Mouse (Mus musculus): ENCODE measurements around the gene Adamts6. TPM values are rescaled to one million over a fixed set of nuclear protein-coding genes. Genes with fewer than 3 reads are reported as not detected.

The Adamts6 gene
- total RNA-seq (2021) = 1 to 10 TPM; 1.1 to 1.7 TPM
- long read RNA-seq, experiment 1 = 0 reads
- long read RNA-seq, experiment 2 = 0 reads

GRCm38 (mm10) chr13:104287366-104288225 lies at the start of gene Adamts6:
TSS of gene Adamts6 (plus strand) at chr13:104287835.
- DNase-seq (ENCODE audit: low spot score) = peak; percentile 8

DNA sequence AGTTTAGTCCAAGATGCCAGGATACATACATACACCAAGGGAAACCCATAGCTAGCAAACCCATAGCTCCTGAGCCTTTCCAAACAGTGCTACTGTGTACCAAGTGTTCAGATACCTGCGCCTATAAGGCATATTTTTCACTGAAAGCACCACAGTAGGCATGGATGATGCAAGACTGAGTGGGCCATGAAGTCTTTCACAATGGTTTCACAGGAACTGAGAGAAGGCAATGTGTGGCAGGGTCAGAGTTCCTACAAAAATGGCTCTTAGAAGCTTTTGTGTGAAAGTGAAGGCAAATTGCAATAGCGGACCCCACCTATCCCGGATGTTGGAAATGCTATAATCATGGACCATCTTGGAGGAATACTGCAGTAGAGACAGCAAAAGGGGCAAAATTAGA lies 28.6 kb upstream of the Adamts6 start:
- no peak for DNase-seq (ENCODE audit: low spot score)

- DNase-seq (ENCODE audit: low spot score) = peak; percentile 16
These were observed 2.6 kb upstream of the Adamts6 start for GRCm38 (mm10) chr13:104285031-104285431.

- peak; percentile 25 for DNase-seq (ENCODE audit: low spot score)
These were observed 1.8 kb upstream of the Adamts6 start for GRCm38 (mm10) chr13:104285737-104286311.

GRCm38 (mm10) chr13:104286336-104286735 lies 1.3 kb upstream of the Adamts6 start:
- DNase-seq (ENCODE audit: low spot score) = peak; percentile 5

DNA sequence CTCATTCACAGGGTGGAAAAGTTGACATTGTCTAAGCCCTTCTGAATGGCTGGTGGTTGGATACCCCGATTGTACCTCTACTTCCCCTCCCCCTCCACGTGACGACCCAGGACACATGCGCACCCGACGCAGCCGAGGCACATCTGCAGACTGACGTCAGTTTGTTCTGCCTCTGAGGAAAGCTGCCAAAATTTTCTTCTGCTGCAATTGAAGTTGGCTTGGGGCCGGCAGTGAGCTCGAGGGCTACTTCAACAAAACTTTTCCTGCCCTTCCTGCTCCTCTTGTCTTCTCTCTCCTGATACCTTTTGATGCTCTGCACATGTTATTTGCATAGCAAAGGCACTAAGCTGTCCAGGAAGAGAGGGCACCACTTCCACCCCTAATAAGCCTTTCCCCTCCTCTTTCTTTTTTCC lies 732 bp upstream of the Adamts6 start:
- peak; percentile 95 for DNase-seq (ENCODE audit: low spot score)

DNA sequence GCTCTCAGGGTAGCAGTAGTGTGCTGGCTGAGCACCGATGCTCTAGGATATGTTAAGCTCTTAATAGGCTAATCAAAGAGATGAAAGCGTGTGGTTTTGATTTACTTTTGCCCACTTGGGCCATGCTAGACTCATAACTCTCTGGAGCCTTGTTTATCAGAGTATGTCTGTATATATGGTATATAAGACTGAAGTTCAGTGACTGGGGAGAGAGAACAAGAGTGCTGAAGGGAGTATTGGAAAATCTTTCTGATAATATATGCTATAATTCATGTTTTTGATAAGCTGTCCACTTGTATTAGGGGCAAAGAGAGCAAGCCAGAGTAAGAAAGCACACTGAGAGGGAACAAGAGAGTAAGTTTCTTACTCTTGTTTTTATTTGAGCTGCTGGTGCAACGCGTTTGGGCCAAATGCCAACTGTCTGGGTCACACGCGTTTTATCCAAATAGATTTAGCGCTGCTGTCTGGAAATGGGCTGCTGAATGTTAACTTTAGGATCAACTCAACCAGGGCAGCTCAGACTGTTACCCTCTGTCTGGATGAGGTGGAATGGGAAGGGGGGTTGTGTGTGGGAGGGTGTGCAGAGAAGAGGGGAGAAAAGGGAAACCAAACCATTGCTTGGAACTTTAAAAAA lies 708 bp downstream of the Adamts6 start:
- DNase-seq (ENCODE audit: low spot score) = peak; percentile 72

GRCm38 (mm10) chr13:104289176-104289575 lies 1.5 kb downstream of the Adamts6 start:
- no peak for DNase-seq (ENCODE audit: low spot score)

DNA sequence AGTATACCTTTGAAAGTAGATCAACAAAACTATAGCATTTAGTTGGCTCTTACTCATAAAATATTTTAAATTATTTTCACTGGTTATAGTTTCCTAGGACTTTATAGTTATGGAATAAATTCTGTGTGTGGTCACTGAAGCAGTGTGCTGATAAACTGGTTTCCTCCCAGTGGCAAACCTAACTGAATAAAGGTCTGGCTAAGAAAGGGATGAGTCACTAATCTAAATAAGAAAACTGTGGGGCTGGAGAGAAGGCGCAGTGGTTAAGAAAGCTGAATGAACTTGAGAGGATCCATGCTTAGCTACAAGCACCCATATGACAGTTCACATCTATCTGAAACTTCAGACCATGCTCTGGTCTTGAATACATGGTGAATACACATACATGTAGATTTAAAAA lies 7.8 kb downstream of the Adamts6 start:
- no peak for DNase-seq (ENCODE audit: low spot score)

DNA sequence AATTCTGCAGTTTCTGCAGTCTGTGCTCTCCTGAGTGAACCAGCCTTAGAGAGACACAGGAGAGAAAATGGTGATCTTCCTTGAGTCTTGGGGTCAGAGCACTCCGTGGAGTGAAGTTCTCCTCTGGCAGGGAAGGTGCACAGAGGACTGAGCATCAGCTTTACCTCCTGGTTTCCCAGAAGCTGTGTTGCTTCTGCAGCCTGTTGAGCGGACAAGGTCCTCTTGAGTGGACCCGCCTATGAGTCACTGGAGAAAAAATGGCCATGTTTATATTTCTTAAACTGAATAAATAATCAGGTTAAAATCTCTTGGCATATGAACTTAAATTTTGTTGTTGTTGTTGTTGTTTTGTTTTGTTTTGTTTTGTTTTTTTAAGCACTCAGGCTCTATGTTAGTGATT lies 41.7 kb downstream of the Adamts6 start:
- DNase-seq (ENCODE audit: low spot score) = no peak

DNA sequence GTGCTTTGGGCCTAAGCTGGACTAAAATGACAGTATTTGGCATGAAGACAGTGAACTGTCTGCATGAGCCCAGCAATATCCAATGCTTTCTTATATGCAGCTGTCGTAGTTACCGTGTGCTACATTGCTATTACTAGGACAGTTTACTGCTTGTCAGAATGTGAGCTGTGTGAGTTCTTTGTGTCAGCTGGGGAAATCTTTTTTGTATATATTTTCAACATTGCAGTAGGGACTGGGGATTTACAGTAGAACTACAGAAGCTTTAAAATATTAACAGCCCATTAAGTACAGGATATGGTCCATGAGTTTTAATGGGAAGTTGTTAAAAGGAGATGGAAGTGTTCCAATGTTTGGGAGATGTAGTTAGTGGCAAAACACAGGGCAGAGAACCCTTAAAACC lies 42.1 kb downstream of the Adamts6 start:
- no peak for DNase-seq (ENCODE audit: low spot score)

- no peak for DNase-seq (ENCODE audit: low spot score)
These were observed 65.0 kb downstream of the Adamts6 start for GRCm38 (mm10) chr13:104352590-104352989.

DNA sequence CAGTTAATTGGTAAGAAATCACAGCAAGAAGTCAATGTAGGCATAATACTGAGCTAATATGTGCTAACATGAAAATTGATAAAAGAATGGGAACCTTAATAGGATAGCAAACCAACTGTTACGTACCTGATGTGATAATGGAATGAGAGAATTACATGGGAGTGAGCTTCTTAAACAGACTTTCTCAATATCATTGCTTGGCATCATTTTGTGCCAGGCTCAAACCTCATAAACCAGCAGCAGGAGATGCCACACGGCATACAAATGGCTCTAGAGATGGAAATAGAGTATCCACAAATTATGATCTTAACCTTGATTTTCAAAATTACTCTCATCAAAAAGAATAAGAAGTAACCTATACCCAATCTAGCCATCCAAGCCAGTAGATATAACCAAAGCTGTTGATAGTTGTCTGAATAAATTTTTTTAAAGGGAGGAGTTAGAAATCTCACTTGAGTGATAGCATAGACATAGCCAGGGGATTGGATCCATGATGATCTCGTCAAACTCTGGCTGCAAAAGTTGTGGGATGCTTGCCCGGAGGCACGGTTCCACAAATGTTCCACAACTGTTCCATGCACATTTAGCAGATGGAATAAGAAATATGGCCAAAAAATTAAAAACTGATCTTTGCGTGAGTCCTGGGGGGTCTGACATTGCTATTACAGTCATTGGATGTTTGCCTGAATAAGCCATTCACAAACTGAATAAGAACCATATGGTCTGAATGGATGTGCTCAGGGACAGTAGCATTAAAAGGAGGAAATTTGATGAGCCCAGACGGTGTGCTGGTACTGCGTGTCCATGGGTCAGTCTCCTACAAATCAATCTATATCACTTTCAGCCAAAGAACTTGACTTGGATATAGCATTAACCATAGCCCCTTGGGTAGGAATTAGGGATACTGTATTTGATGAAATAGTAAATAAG lies 106.1 kb downstream of the Adamts6 start:
- DNase-seq (ENCODE audit: low spot score) = peak; percentile 10

GRCm38 (mm10) chr13:104397814-104398213 lies 110.2 kb downstream of the Adamts6 start:
- DNase-seq (ENCODE audit: low spot score) = no peak

DNA sequence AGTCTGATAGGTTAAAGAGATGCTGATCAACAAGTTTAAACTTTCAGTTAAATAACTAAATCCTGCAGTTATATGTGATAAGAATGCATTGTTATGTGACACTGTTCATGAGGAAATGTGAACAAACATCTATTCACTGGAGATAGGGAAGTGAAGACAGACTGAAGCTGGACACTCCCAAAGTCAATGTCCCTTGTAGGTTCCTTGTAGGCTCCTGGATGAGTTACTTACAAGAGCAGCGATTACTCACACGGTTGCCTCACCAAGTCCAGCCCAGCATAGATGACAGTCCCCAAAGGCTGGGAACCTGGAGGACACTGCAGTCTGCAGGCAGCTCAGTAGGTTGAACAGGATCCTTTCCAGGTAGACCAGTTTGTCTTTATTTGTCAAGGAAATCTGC lies 145.1 kb downstream of the Adamts6 start:
- DNase-seq (ENCODE audit: low spot score) = no peak

- no peak for DNase-seq (ENCODE audit: low spot score)
These were observed 154.9 kb downstream of the Adamts6 start for GRCm38 (mm10) chr13:104442559-104442958.

- no peak for DNase-seq (ENCODE audit: low spot score)
These were observed 157.8 kb downstream of the Adamts6 start for GRCm38 (mm10) chr13:104445437-104445836.

DNA sequence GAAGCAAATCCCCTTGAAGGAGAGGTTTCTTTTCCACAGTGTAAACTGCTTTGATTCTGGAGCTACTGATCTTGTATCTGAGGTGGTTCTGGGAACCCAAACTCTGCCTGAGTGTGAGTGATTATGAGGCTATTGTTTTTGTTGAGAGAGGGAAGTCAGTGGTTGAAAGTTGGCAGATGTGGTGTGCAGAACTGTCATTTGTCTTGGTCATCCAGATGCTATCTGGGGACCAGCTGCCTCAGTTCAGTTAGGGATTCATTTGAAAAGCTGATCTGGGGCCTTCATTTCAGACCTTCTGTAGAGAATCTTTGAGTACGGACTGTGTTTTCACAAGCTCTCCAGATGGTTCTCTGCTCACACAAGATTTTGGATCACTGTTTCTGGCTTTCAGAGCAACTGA lies 159.3 kb downstream of the Adamts6 start:
- DNase-seq (ENCODE audit: low spot score) = no peak

GRCm38 (mm10) chr13:104447470-104447869 lies 159.8 kb downstream of the Adamts6 start:
- no peak for DNase-seq (ENCODE audit: low spot score)

DNA sequence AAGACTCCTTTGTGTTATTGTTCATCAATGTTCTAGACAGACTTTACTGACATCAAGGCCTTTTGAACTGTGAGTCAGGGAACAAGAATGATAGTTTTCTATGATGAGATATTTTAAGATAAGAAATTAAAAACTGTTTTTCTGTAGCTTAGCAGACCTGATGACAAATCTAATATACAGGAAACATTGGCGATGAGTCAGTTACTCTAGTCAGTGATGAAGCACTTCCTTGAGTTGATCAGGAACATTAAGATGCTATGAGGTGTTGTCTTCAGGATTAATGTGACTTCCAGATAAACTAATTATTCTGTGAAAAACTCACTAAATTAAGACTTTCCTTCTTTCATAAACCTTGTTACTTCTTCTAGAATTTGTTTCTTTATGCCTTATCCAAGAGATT lies 160.7 kb downstream of the Adamts6 start:
- DNase-seq (ENCODE audit: low spot score) = no peak

GRCm38 (mm10) chr13:104453271-104453974 lies 165.8 kb downstream of the Adamts6 start:
- DNase-seq (ENCODE audit: low spot score) = no peak

Data from gastrocnemius, adult 18-20 months (tissue).